Mouse (Mus musculus) myocyte (in vitro differentiated cells): ENCODE data around the gene Fcho1. TPM values are rescaled to one million over a fixed set of nuclear protein-coding genes. Genes with fewer than 3 reads are reported as not detected.
A peak's percentile ranks its signal among the peaks of the same experiment; 100 is the strongest.

Source experiments
- H3K27me3 ChIP-seq: one replicate; pipeline ENCODE4 v1.6.1; 2011; ENCODE audit not compliant: control insufficient read depth, insufficient read depth, insufficient read length
- H3K36me3 ChIP-seq: one replicate; pipeline ENCODE4 v1.6.1; 2011; ENCODE audit not compliant: control insufficient read depth, insufficient read depth
- H3K4me2 ChIP-seq: one replicate; pipeline ENCODE4 v1.6.1; 2011; ENCODE audit warnings: low read depth, control low read depth
- H3K4me3 ChIP-seq: one replicate; pipeline ENCODE4 v1.5.1; 2011; ENCODE audit warnings: mild to moderate bottlenecking, control low read depth, moderate library complexity
- H3K79me2 ChIP-seq: one replicate; pipeline ENCODE4 v1.6.1; 2011; ENCODE audit not compliant: control insufficient read depth, insufficient read depth
- H3ac ChIP-seq: one replicate; pipeline ENCODE4 v1.6.1; 2011; ENCODE audit not compliant: control insufficient read depth, insufficient read length
- CEBPB ChIP-seq: IDR thresholded peaks from 2 replicates; pipeline ENCODE4 v1.6.1; 2011; ENCODE audit warnings: mild to moderate bottlenecking, moderate library complexity; ENCODE audit not compliant: poor library complexity, insufficient read depth, severe bottlenecking
- E2F4 ChIP-seq: IDR thresholded peaks from one replicate; pipeline ENCODE4 v1.6.1; 2011; ENCODE audit warnings: mild to moderate bottlenecking, control low read depth, moderate library complexity; ENCODE audit not compliant: insufficient read depth
- MAX ChIP-seq: IDR thresholded peaks from one replicate; pipeline ENCODE4 v1.6.1; 2011; ENCODE audit warnings: low read depth, mild to moderate bottlenecking, control low read depth
- MYOD1 ChIP-seq, 3 experiments: IDR thresholded peaks; one replicate each; pipeline ENCODE4 v1.6.1; 2011; ENCODE audit warnings: control low read depth in 2 of 3, low read depth in 2 of 3, mild to moderate bottlenecking in 2 of 3, moderate library complexity in 1 of 3; ENCODE audit not compliant: insufficient read length in 2 of 3, control insufficient read depth in 1 of 3
- MYOG ChIP-seq, 3 experiments: IDR thresholded peaks; one replicate each; pipeline ENCODE4 v1.6.1; 2011; ENCODE audit warnings: control low read depth in 2 of 3, low read depth in 2 of 3, mild to moderate bottlenecking in 2 of 3; ENCODE audit not compliant: insufficient read length in 2 of 3, control insufficient read depth in 1 of 3, insufficient read depth in 1 of 3
- POLR2A ChIP-seq: IDR thresholded peaks from one replicate; pipeline ENCODE4 v1.6.1; 2011; ENCODE audit warnings: low read depth, mild to moderate bottlenecking, control low read depth, moderate library complexity; ENCODE audit not compliant: insufficient read length
- POLR2AphosphoS2 ChIP-seq: IDR thresholded peaks from one replicate; pipeline ENCODE4 v1.6.1; 2011; ENCODE audit warnings: low read depth, control low read depth; ENCODE audit not compliant: insufficient read length
- REST ChIP-seq: IDR thresholded peaks from one replicate; pipeline ENCODE4 v1.6.1; 2011; ENCODE audit warnings: mild to moderate bottlenecking, control low read depth, moderate library complexity; ENCODE audit not compliant: insufficient read depth, insufficient read length
- SRF ChIP-seq: IDR thresholded peaks from one replicate; pipeline ENCODE4 v1.6.1; 2011; ENCODE audit warnings: low read depth; ENCODE audit not compliant: control insufficient read depth, insufficient read length
- TCF12 ChIP-seq: IDR thresholded peaks from one replicate; pipeline ENCODE4 v1.6.1; 2011; ENCODE audit warnings: mild to moderate bottlenecking, control low read depth; ENCODE audit not compliant: poor library complexity, insufficient read depth, severe bottlenecking
- TCF3 ChIP-seq: IDR thresholded peaks from one replicate; pipeline ENCODE4 v1.6.1; 2011; ENCODE audit warnings: low read depth, control low read depth; ENCODE audit not compliant: insufficient read length
- USF1 ChIP-seq: IDR thresholded peaks from one replicate; pipeline ENCODE4 v1.6.1; 2011; ENCODE audit warnings: low read depth, mild to moderate bottlenecking, control low read depth, moderate library complexity
- polyA plus RNA-seq: library from polyadenylated mRNA; unstranded; fragments of >200 nt; fragmentation: generic; extraction: Trizol; gene quantifications from one replicate; pipeline ENCODE4 v1.2.1, GENCODE M21; 2012; ENCODE audit warnings: missing spikeins

Gene Fcho1
- polyA plus RNA-seq, 1 experiment: not detected

DNA sequence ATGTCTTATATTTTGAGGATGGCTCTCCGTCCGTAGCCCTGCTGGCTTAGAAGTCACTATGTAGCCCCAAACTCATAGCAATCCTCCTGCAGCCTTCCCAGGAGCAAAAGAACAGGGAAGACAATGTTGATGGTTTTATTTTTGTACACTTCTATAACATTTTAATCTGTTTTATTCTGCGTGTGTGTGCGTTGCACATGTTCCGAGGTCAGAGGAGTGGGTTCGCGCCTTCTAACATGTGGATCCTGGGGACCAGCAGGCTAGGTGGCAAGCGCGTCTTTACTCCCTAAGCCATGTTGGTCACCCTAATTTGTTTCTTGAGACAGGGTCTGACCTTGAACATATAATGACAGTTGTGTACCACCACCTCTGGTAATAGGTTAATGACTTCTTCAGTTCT lies 48.7 kb downstream of the Fcho1 start:
- H3K27me3 ChIP-seq: no peaks in the 10 kb centered on the region
- H3K4me3 ChIP-seq: peak overlapping the region; percentile 31
- H3K36me3 ChIP-seq: no peaks in the 10 kb centered on the region
- peak overlapping the region; percentile 66 for H3K4me2 ChIP-seq
- no peaks in the 10 kb centered on the region for H3K79me2 ChIP-seq
- peak overlapping the region; percentile 68 for H3ac ChIP-seq
- TF ChIP-seq CEBPB (no peak), TCF3 (no peak), MAX (no peak), USF1 (no peak), SRF (no peak), REST (no peak), MYOG (IDR thresholded peaks at IDR 0.05; ENCODE audit: control insufficient read depth in 1 of 3, insufficient read depth in 1 of 3, insufficient read length in 2 of 3, low read depth in 2 of 3) (no peak), E2F4 (no peak), TCF12 (no peak), MYOD1 (IDR thresholded peaks at IDR 0.05; ENCODE audit: control insufficient read depth in 1 of 3, insufficient read length in 2 of 3, low read depth in 2 of 3) (no peak), POLR2AphosphoS2 (no peak)

DNA sequence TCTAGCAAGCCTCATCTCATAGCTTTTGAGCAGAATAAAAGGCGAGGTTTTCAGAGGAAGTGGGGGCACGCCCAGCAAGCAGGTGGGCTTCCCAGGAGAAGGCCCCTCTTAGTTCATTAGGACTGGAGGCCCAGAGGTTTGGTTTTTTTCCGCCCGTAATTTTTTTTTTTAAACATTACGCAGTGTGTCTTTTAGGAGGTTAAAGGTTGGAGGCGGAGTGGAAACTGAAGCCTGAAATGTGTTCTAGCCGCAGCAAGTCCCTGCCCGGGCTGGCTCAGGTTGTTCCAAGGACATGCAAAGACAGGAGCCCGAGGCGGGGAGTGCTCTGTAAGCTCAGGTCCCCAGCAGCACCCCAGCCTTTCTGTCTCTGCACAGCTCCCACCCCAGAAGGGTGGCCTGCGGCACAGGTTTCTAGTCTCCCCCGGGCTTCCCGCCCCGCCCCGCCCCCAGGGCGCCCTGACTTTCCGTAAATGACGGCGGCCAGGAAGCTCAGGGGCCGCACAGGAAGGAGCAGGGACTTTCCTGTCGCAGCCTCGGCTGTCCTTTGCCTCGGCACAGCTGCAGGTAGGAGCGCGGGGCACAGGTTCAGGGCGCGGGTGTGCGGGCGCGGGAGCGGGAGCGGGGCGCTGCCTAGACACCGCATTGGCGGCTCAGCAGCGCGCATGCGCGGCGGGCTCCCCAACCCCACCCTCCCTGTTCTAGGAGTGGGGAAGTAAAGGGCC lies 49.3 kb downstream of the Fcho1 start, which contains the start of gene Jak3:
Gene Jak3 (plus strand): TSS at position 277 of the 722 bp plus-strand sequence.
- H3K36me3 ChIP-seq: no peaks in the 10 kb centered on the region
- TF ChIP-seq REST (no peak), POLR2A (peak; percentile 69), SRF (no peak), POLR2AphosphoS2 (peak; percentile 56), TCF3 (no peak), MYOD1 (IDR thresholded peaks at IDR 0.05; ENCODE audit: control insufficient read depth in 1 of 3, insufficient read length in 2 of 3, low read depth in 2 of 3) (no peak)
- peak within 1 kb of the TSS; percentile 68 for H3ac ChIP-seq
- H3K27me3 ChIP-seq: no peaks in the 10 kb centered on the region
- peak within 1 kb of the TSS; percentile 66 for H3K4me2 ChIP-seq
- H3K4me3 ChIP-seq: peak within 1 kb of the TSS; percentile 31
- H3K79me2 ChIP-seq: no peaks in the 10 kb centered on the region

DNA sequence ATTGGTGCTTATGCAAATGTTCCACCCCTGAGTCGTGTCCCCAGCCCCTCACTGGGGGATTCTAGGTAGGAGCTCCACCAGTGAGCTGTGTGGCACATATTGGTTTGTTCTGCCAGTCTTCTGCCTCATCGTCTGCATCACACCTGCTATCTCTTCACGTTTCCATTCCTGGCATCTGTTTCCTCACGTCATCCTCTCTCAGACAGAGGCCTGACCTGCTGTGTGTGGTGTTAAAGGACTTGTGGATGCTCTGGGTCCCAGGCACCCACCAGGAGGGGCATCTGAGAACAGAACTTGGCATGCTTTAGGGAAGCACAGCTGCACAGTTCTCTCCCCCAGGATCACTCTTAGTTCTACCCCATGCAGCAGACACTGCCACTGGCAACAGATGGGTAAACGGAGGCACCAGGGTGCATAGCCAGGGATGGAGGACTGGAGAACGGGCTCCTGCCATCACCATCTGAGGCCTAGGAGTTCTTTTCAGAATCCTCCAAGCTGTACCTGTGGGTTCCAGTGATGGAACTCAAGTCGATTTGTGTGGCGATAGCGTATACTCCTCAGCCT lies 50.0 kb downstream of the Fcho1 start:
- peak overlapping the region; percentile 66 for H3K4me2 ChIP-seq
- TF ChIP-seq SRF (no peak), POLR2AphosphoS2 (no peak), POLR2A (no peak), MAX (no peak), MYOG (IDR thresholded peaks at IDR 0.05; ENCODE audit: control insufficient read depth in 1 of 3, insufficient read depth in 1 of 3, insufficient read length in 2 of 3, low read depth in 2 of 3) (no peak), USF1 (no peak), CEBPB (no peak), REST (no peak)
- no peaks in the 10 kb centered on the region for H3K36me3 ChIP-seq
- H3K27me3 ChIP-seq: no peaks in the 10 kb centered on the region
- H3K4me3 ChIP-seq: peak overlapping the region; percentile 31
- peak overlapping the region; percentile 68 for H3ac ChIP-seq
- no peaks in the 10 kb centered on the region for H3K79me2 ChIP-seq

DNA sequence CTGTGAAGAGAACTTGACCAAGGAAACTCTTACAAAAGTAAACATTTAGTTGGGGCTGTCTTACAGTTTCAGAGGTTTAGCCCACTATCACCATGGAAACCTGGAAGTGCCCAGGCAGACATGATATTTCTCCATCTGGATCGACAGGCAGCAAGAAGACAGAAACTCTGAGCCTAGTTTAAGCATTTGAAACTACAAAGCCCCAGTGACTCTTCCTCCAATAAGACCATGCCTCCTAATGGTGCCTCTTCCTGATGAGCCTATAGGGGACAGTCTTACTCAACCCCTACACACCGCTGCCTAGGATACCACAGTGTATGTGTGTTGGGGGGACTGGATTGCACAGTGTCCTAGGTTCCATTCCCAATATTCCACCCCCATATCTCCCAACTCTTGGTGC lies 51.4 kb downstream of the Fcho1 start:
- Histone ChIP-seq H3K36me3 (no peaks in the 10 kb centered on the region), H3K79me2 (no peaks in the 10 kb centered on the region), H3K4me2 (no peak overlapping the region), H3ac (no peak overlapping the region), H3K27me3 (no peaks in the 10 kb centered on the region), H3K4me3 (no peak overlapping the region)
- TF ChIP-seq MAX (no peak), USF1 (no peak), TCF12 (no peak), E2F4 (no peak)

DNA sequence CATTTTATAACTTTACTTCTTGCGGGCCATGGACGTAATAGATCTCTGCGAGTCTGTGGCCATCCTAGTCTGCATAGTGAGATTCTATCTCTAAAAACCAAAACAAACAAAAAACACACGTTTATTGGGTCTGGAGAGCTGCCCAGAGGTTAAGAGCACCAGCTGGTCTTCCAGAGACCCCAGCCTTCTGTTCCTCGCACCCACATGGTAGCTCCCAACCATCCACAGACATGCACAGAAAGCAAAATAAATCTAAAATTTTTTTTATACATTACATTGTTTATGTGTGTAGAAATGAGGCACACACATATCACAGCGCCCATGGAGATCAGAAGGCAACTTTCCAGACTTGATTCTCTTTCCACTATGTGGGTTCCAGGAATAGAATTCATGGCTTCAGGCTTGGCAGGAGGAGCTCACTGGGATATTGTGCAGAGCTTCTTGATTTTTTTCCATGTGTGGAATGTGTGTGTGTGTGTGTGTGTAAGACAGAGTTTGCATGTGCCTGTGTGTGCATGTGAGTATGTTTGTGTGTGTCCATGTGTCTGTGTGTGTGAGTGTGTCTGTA lies 53.3 kb downstream of the Fcho1 start:
- Histone ChIP-seq H3K36me3 (no peaks in the 10 kb centered on the region), H3K4me3 (peak overlapping the region; percentile 44), H3ac (no peak overlapping the region), H3K4me2 (peak overlapping the region; percentile 85), H3K79me2 (no peaks in the 10 kb centered on the region), H3K27me3 (no peaks in the 10 kb centered on the region)
- TF ChIP-seq TCF3: no peak
- TF ChIP-seq CEBPB: no peak
- TF ChIP-seq TCF12: no peak
- no peak for TF ChIP-seq POLR2A
- TF ChIP-seq MYOD1 (IDR thresholded peaks at IDR 0.05; ENCODE audit: control insufficient read depth in 1 of 3, insufficient read length in 2 of 3, low read depth in 2 of 3): no peak
- TF ChIP-seq POLR2AphosphoS2: no peak
